Mouse (Mus musculus) hindbrain, embryonic 16.5 days (tissue): ENCODE measurements around the gene Maats1. TPM values are rescaled to one million over a fixed set of nuclear protein-coding genes. Genes with fewer than 3 reads are reported as not detected.

Experiments used
- ATAC-seq: fragments of 200-750 bp; cut with Nextera tagmentation; 2 replicates; pipeline ENCODE4 v1.8.0; 2017; ENCODE audit warnings: moderate TSS enrichment, moderate library complexity
- H3K27ac ChIP-seq: fragments of 300-500 bp; sonication (generic); 2 replicates; pipeline ENCODE4 v1.5.1; 2014; ENCODE audit warnings: low read depth, mild to moderate bottlenecking, control low read depth, low read length, moderate library complexity
- H3K27me3 ChIP-seq: fragments of 300-500 bp; sonication (generic); replicated peaks from 2 replicates; pipeline ENCODE4 v1.6.1; 2014; ENCODE audit warnings: low read length; ENCODE audit not compliant: control insufficient read depth, insufficient read depth
- H3K36me3 ChIP-seq: fragments of 300-500 bp; sonication (generic); 2 replicates; pipeline ENCODE4 v1.6.1; 2014; ENCODE audit warnings: mild to moderate bottlenecking, low read length, moderate library complexity, mixed read lengths; ENCODE audit not compliant: control insufficient read depth, insufficient read depth
- H3K4me1 ChIP-seq: fragments of 300-500 bp; sonication (generic); 2 replicates; pipeline ENCODE4 v1.6.1; 2014; ENCODE audit warnings: low read depth, low read length; ENCODE audit not compliant: control insufficient read depth, insufficient read depth
- H3K4me2 ChIP-seq: fragments of 300-500 bp; sonication (generic); 2 replicates; pipeline ENCODE4 v1.6.1; 2014; ENCODE audit warnings: mild to moderate bottlenecking, low read length, control low read depth, moderate library complexity
- H3K4me3 ChIP-seq: fragments of 300-500 bp; sonication (generic); 2 replicates; pipeline ENCODE4 v1.5.1; 2014; ENCODE audit warnings: mild to moderate bottlenecking, low read length, control low read depth, moderate library complexity
- H3K9ac ChIP-seq: fragments of 300-500 bp; sonication (generic); 2 replicates; pipeline ENCODE4 v1.6.1; 2014; ENCODE audit warnings: low read depth, mild to moderate bottlenecking, control low read depth, low read length, moderate library complexity
- H3K9me3 ChIP-seq: fragments of 300-500 bp; sonication (generic); 2 replicates; pipeline ENCODE4 v1.6.1; 2014; ENCODE audit warnings: mild to moderate bottlenecking, low read length, moderate library complexity; ENCODE audit not compliant: control insufficient read depth
- WGBS: fragments of 180-500 bp; shearing (Covaris S2); extraction: QIAGEN DNeasy Blood & Tissue Kit; methylation state at CpG from one replicate; pipeline ENCODE4 v1.1.7; 2014; 5-methylcytosine and 5-hydroxymethylcytosine counted together
- polyA plus RNA-seq: library from polyadenylated mRNA; unstranded; fragments of >200 nt; fragmentation: Nextera tagmentation; extraction: Ambion mirVana; gene quantifications from 2 replicates; pipeline ENCODE4 v1.2.1, GENCODE M21; 2015

Gene Maats1
- polyA plus RNA-seq, 1 experiment from 2014 or later = 1.6 TPM

- H3K4me1 ChIP-seq = no peaks in the 10 kb centered on the region
- no peaks in the 10 kb centered on the region for H3K9me3 ChIP-seq
- H3K27me3 ChIP-seq = no peaks in the 10 kb centered on the region
- no peak for ATAC-seq
- H3K4me3 ChIP-seq = no peak overlapping the region
- WGBS = 83% methylated on average over 7 of the region's 7 CpGs
- H3K9ac ChIP-seq = no peak overlapping the region
- H3K36me3 ChIP-seq = no peaks in the 10 kb centered on the region
- H3K4me2 ChIP-seq = no peak overlapping the region
- H3K27ac ChIP-seq = no peak overlapping the region
These were observed 61.0 kb downstream of the Maats1 start for GRCm38 (mm10) chr16:38280951-38281350.

- WGBS = 97% methylated on average over 5 of the region's 5 CpGs
- Histone ChIP-seq H3K4me2 (no peak overlapping the region), H3K9ac (no peak overlapping the region)
These were observed 62.1 kb downstream of the Maats1 start for GRCm38 (mm10) chr16:38279794-38280193.

GRCm38 (mm10) chr16:38274737-38275136 lies 67.2 kb downstream of the Maats1 start:
- no peak overlapping the region for H3K4me3 ChIP-seq
- no peaks in the 10 kb centered on the region for H3K9me3 ChIP-seq
- no peaks in the 10 kb centered on the region for H3K36me3 ChIP-seq
- no peak overlapping the region for H3K27ac ChIP-seq
- no peaks in the 10 kb centered on the region for H3K4me1 ChIP-seq
- H3K27me3 ChIP-seq = no peaks in the 10 kb centered on the region
- H3K4me2 ChIP-seq = no peak overlapping the region
- no peak overlapping the region for H3K9ac ChIP-seq
- ATAC-seq = no peak
- 80% methylated on average over 2 of the region's 2 CpGs for WGBS

More at GRCm38 (mm10) chr16:38279794-38280193, 62.1 kb downstream of the Maats1 start:
- Histone ChIP-seq H3K27ac (no peak overlapping the region), H3K9me3 (no peaks in the 10 kb centered on the region), H3K36me3 (no peaks in the 10 kb centered on the region), H3K4me3 (no peak overlapping the region), H3K4me1 (no peaks in the 10 kb centered on the region), H3K27me3 (no peaks in the 10 kb centered on the region)
- no peak for ATAC-seq

GRCm38 (mm10) chr16:38272483-38272882 lies 69.5 kb downstream of the Maats1 start:
- H3K4me2 ChIP-seq = no peak overlapping the region
- H3K4me1 ChIP-seq = no peaks in the 10 kb centered on the region
- no peak overlapping the region for H3K9ac ChIP-seq
- H3K36me3 ChIP-seq = no peaks in the 10 kb centered on the region
- no peak overlapping the region for H3K27ac ChIP-seq
- H3K27me3 ChIP-seq = no peaks in the 10 kb centered on the region
- H3K9me3 ChIP-seq = no peaks in the 10 kb centered on the region
- 37% methylated on average over 5 of the region's 5 CpGs for WGBS
- no peak overlapping the region for H3K4me3 ChIP-seq
- no peak for ATAC-seq

- Histone ChIP-seq H3K27ac (no peak overlapping the region), H3K4me3 (no peak overlapping the region), H3K4me1 (no peaks in the 10 kb centered on the region), H3K9ac (no peak overlapping the region), H3K27me3 (no peaks in the 10 kb centered on the region), H3K36me3 (no peaks in the 10 kb centered on the region), H3K9me3 (no peaks in the 10 kb centered on the region), H3K4me2 (no peak overlapping the region)
- WGBS = 64% methylated on average over 3 of the region's 3 CpGs
- ATAC-seq = no peak
These were observed 70.3 kb downstream of the Maats1 start for GRCm38 (mm10) chr16:38271601-38272000.

GRCm38 (mm10) chr16:38255927-38256326 lies 86.0 kb downstream of the Maats1 start:
- no peaks in the 10 kb centered on the region for H3K36me3 ChIP-seq
- no peak overlapping the region for H3K4me3 ChIP-seq
- H3K27me3 ChIP-seq = no peaks in the 10 kb centered on the region
- no peak overlapping the region for H3K9ac ChIP-seq
- H3K4me1 ChIP-seq = no peaks in the 10 kb centered on the region
- no peak for ATAC-seq
- 92% methylated on average over 9 of the region's 9 CpGs for WGBS
- no peak overlapping the region for H3K27ac ChIP-seq
- H3K4me2 ChIP-seq = no peak overlapping the region
- H3K9me3 ChIP-seq = no peaks in the 10 kb centered on the region

GRCm38 (mm10) chr16:38255107-38255506 lies 86.8 kb downstream of the Maats1 start:
- 76% methylated on average over 4 of the region's 4 CpGs for WGBS
- ATAC-seq = no peak
- no peak overlapping the region for H3K4me3 ChIP-seq

GRCm38 (mm10) chr16:38254001-38254400 lies 87.9 kb downstream of the Maats1 start:
- Histone ChIP-seq H3K9me3 (no peaks in the 10 kb centered on the region), H3K36me3 (no peaks in the 10 kb centered on the region), H3K4me2 (no peak overlapping the region), H3K4me1 (no peaks in the 10 kb centered on the region), H3K9ac (no peak overlapping the region), H3K27me3 (no peaks in the 10 kb centered on the region), H3K4me3 (no peak overlapping the region), H3K27ac (no peak overlapping the region)
- 78% methylated on average over 14 of the region's 14 CpGs for WGBS
- no peak for ATAC-seq

More at GRCm38 (mm10) chr16:38255107-38255506, 86.8 kb downstream of the Maats1 start:
- no peaks in the 10 kb centered on the region for H3K36me3 ChIP-seq
- H3K4me1 ChIP-seq = no peaks in the 10 kb centered on the region
- no peak overlapping the region for H3K27ac ChIP-seq
- H3K27me3 ChIP-seq = no peaks in the 10 kb centered on the region
- H3K9ac ChIP-seq = no peak overlapping the region
- no peak overlapping the region for H3K4me2 ChIP-seq
- no peaks in the 10 kb centered on the region for H3K9me3 ChIP-seq

- Histone ChIP-seq H3K4me3 (no peak overlapping the region), H3K36me3 (no peaks in the 10 kb centered on the region), H3K27me3 (no peaks in the 10 kb centered on the region), H3K4me2 (no peak overlapping the region), H3K9me3 (no peaks in the 10 kb centered on the region), H3K4me1 (no peaks in the 10 kb centered on the region), H3K27ac (no peak overlapping the region), H3K9ac (no peak overlapping the region)
- ATAC-seq = no peak
- 93% methylated on average over 6 of the region's 6 CpGs for WGBS
These were observed 91.5 kb downstream of the Maats1 start for GRCm38 (mm10) chr16:38250467-38250866.
